Mouse (Mus musculus) heart, postnatal 0 days (tissue): ENCODE measurements around the gene Adrb1. TPM values are rescaled to one million over a fixed set of nuclear protein-coding genes. Genes with fewer than 3 reads are reported as not detected.

Experiments used
- ATAC-seq: fragments of 200-750 bp; cut with Nextera tagmentation; 2 replicates; pipeline ENCODE4 v1.8.0; 2017; ENCODE audit warnings: low read depth, moderate number of reproducible peaks, moderate library complexity; ENCODE audit not compliant: insufficient read depth
- DNase-seq: peaks from one replicate; pipeline ENCODE4 v3.0.0-alpha.2; 2016; ENCODE audit warnings: low spot score
- H3K27ac ChIP-seq: fragments of 300-500 bp; sonication (generic); 2 replicates; pipeline ENCODE4 v1.5.1; 2014; ENCODE audit warnings: low read depth, mild to moderate bottlenecking
- H3K27me3 ChIP-seq: fragments of 300-500 bp; sonication (generic); 2 replicates; pipeline ENCODE4 v1.6.1; 2014; ENCODE audit warnings: low read length, mixed read lengths; ENCODE audit not compliant: control insufficient read depth, insufficient read depth
- H3K36me3 ChIP-seq: fragments of 300-500 bp; sonication (generic); replicated peaks from 2 replicates; pipeline ENCODE4 v1.6.1; 2014; ENCODE audit warnings: low read length, mixed read lengths; ENCODE audit not compliant: control insufficient read depth, insufficient read depth
- H3K4me1 ChIP-seq: fragments of 300-500 bp; sonication (generic); 2 replicates; pipeline ENCODE4 v1.6.1; 2014; ENCODE audit warnings: antibody characterized with exemption; ENCODE audit not compliant: control insufficient read depth, insufficient read depth
- H3K4me2 ChIP-seq: fragments of 300-500 bp; sonication (generic); 2 replicates; pipeline ENCODE4 v1.6.1; 2014; ENCODE audit warnings: low read depth, mild to moderate bottlenecking, low read length, moderate library complexity
- H3K4me3 ChIP-seq: fragments of 300-500 bp; sonication (generic); 2 replicates; pipeline ENCODE4 v1.5.1; 2014; ENCODE audit warnings: low read depth, low read length
- H3K9ac ChIP-seq: fragments of 300-500 bp; sonication (generic); replicated peaks from 2 replicates; pipeline ENCODE4 v1.6.1; 2014; ENCODE audit warnings: low read depth, low read length, mixed read lengths
- H3K9me3 ChIP-seq: fragments of 300-500 bp; sonication (generic); replicated peaks from 2 replicates; pipeline ENCODE4 v1.6.1; 2016; ENCODE audit warnings: low read length; ENCODE audit not compliant: control insufficient read depth
- CTCF ChIP-seq: IDR thresholded peaks from 2 replicates; pipeline ENCODE4 v1.5.1; 2016; ENCODE audit warnings: antibody characterized with exemption, control low read depth, low read depth
- EP300 ChIP-seq: IDR thresholded peaks from 2 replicates; pipeline ENCODE4 v1.6.1; 2016; ENCODE audit warnings: antibody characterized with exemption, low read depth
- WGBS: fragments of 180-500 bp; shearing (Covaris S2); extraction: QIAGEN DNeasy Blood & Tissue Kit; methylation state at CpG from one replicate; pipeline ENCODE4 v1.1.7; 2014; 5-methylcytosine and 5-hydroxymethylcytosine counted together
- polyA plus RNA-seq: library from polyadenylated mRNA; unstranded; fragments of >200 nt; fragmentation: Nextera tagmentation; extraction: Ambion mirVana; gene quantifications from 2 replicates; pipeline ENCODE4 v1.2.1, GENCODE M21; 2015
- total RNA-seq: library from RNA; depleted of rRNA; stranded (reverse); fragments of >200 nt; gene quantifications from 2 replicates; pipeline ENCODE4 v1.2.3, GENCODE M21; 2014; ENCODE audit warnings: low replicate concordance

Adrb1 gene
- total and polyA plus RNA-seq, 2 experiments from 2014 or later: 10.9 to 30.2 TPM

- no peak overlapping the region for H3K4me3 ChIP-seq
- H3K4me1 ChIP-seq: peaks cover 13% of the 10 kb centered on the region; the same call in 1 of the 2 replicates
- ATAC-seq: no peak
- no peak overlapping the region for H3K9ac ChIP-seq
- H3K27ac ChIP-seq: no peak overlapping the region
- TF ChIP-seq EP300: no peak
- TF ChIP-seq CTCF: no peak
- no peak overlapping the region for H3K4me2 ChIP-seq
- DNase-seq: no peak
- no peaks in the 10 kb centered on the region for H3K9me3 ChIP-seq
- H3K36me3 ChIP-seq: no peaks in the 10 kb centered on the region
- WGBS: 54% methylated on average over 5 of the region's 5 CpGs
- H3K27me3 ChIP-seq: no peaks in the 10 kb centered on the region
Observed at GRCm38 (mm10) chr19:56692451-56692850, 29.5 kb upstream of the Adrb1 start.

GRCm38 (mm10) chr19:56697370-56698144 is 24.4 kb upstream of the Adrb1 start:
- Histone ChIP-seq H3K4me2 (no peak overlapping the region), H3K36me3 (no peaks in the 10 kb centered on the region), H3K4me1 (peaks cover 14% of the 10 kb centered on the region), H3K27me3 (no peaks in the 10 kb centered on the region), H3K27ac (no peak overlapping the region), H3K9ac (no peak overlapping the region), H3K4me3 (no peak overlapping the region), H3K9me3 (no peaks in the 10 kb centered on the region)
- 88% methylated on average over 20 of the region's 20 CpGs for WGBS
- no peak for TF ChIP-seq CTCF
- TF ChIP-seq EP300: no peak
- ATAC-seq (no peak), DNase-seq (no peak)

- no peaks in the 10 kb centered on the region for H3K36me3 ChIP-seq
- 21% methylated on average over 10 of the region's 10 CpGs for WGBS
- TF ChIP-seq CTCF (no peak), EP300 (no peak)
- H3K27me3 ChIP-seq: no peaks in the 10 kb centered on the region
- no peak overlapping the region for H3K9ac ChIP-seq
- H3K4me1 ChIP-seq: peaks cover 34% of the 10 kb centered on the region
- peak overlapping the region; percentile 11 for H3K4me2 ChIP-seq
- no peaks in the 10 kb centered on the region for H3K9me3 ChIP-seq
- no peak overlapping the region for H3K4me3 ChIP-seq
- peak; percentile 79 for ATAC-seq
- H3K27ac ChIP-seq: peak overlapping the region; percentile 56
- DNase-seq: peak; percentile 81
Observed at GRCm38 (mm10) chr19:56700848-56701247, 21.2 kb upstream of the Adrb1 start.

- H3K4me3 ChIP-seq: no peak overlapping the region
- no peak overlapping the region for H3K9ac ChIP-seq
- DNase-seq (no peak), ATAC-seq (no peak)
- no peaks in the 10 kb centered on the region for H3K27me3 ChIP-seq
- no peaks in the 10 kb centered on the region for H3K9me3 ChIP-seq
- peak overlapping the region; percentile 11 for H3K4me2 ChIP-seq
- H3K27ac ChIP-seq: peak overlapping the region; percentile 56
- no peaks in the 10 kb centered on the region for H3K36me3 ChIP-seq
- H3K4me1 ChIP-seq: peaks cover 34% of the 10 kb centered on the region
- WGBS: 46% methylated on average over 8 of the region's 8 CpGs
- TF ChIP-seq CTCF: no peak
- no peak for TF ChIP-seq EP300
Observed at GRCm38 (mm10) chr19:56701404-56702033, 20.5 kb upstream of the Adrb1 start.

- ATAC-seq (no peak), DNase-seq (no peak)
- Histone ChIP-seq H3K4me3 (no peak overlapping the region), H3K9me3 (no peaks in the 10 kb centered on the region), H3K27ac (0 out of 2 replicates have a peak overlapping the region, but pooled peaks have one; percentile 56), H3K27me3 (no peaks in the 10 kb centered on the region), H3K9ac (no peak overlapping the region), H3K4me2 (no peak overlapping the region), H3K4me1 (peaks cover 34% of the 10 kb centered on the region), H3K36me3 (no peaks in the 10 kb centered on the region)
- TF ChIP-seq CTCF: no peak
- TF ChIP-seq EP300: no peak
- 69% methylated on average over 6 of the region's 6 CpGs for WGBS
Observed at GRCm38 (mm10) chr19:56702039-56702438, 20.0 kb upstream of the Adrb1 start.
